Mouse (Mus musculus) hematopoietic multipotent progenitor cell, adult 10-12 weeks (in vitro differentiated cells): ENCODE data around the gene Msh5. TPM values are rescaled to one million over a fixed set of nuclear protein-coding genes. Genes with fewer than 3 reads are reported as not detected.

Experiments used
- polyA plus RNA-seq: library from polyadenylated mRNA; stranded (reverse); fragments of >175 nt; gene quantifications from 2 replicates; pipeline ENCODE4 v1.2.3, GENCODE M21; 2012; ENCODE audit warnings: low replicate concordance

Msh5 gene
- polyA plus RNA-seq, 1 experiment: 54.6 TPM

Other genes with a start within 250 kb of the Msh5 start
- 0.26 and 0.85 TPM in 2 replicates for gene Cyp21a1, start 242.2 kb downstream of the Msh5 start, polyA plus RNA-seq
- 35.1 and 41.2 TPM in 2 replicates for gene Stk19, start 209.8 kb downstream of the Msh5 start, polyA plus RNA-seq
- 64.7 and 107 TPM in 2 replicates for gene Dxo, start 209.7 kb downstream of the Msh5 start, polyA plus RNA-seq
- gene Skiv2l, start 196.5 kb downstream of the Msh5 start, polyA plus RNA-seq: 73.9 and 94.6 TPM in 2 replicates
- 110 and 113 TPM in 2 replicates for gene Nelfe, start 196.4 kb downstream of the Msh5 start, polyA plus RNA-seq
- gene Cfb, start 184.2 kb downstream of the Msh5 start, polyA plus RNA-seq: 0.42 and 1.0 TPM in 2 replicates
- gene Zbtb12, start 167.3 kb downstream of the Msh5 start, polyA plus RNA-seq: 12.3 and 13.4 TPM in 2 replicates
- gene Gm20547, start 164.7 kb downstream of the Msh5 start, polyA plus RNA-seq: 0.10 TPM in 1 of 2 replicates, not detected in the other
- 1.6 and 6.5 TPM in 2 replicates for gene C2, start 148.5 kb downstream of the Msh5 start, polyA plus RNA-seq
- 299 and 719 TPM in 2 replicates for gene Ehmt2, start 148.3 kb downstream of the Msh5 start, polyA plus RNA-seq
- not detected in 2 replicates for gene Slc44a4, start 132.3 kb downstream of the Msh5 start, polyA plus RNA-seq
- 46.6 and 61.8 TPM in 2 replicates for gene Neu1, start 115.5 kb downstream of the Msh5 start, polyA plus RNA-seq
- gene Hspa1b, start 87.5 kb downstream of the Msh5 start, polyA plus RNA-seq: 3.0 and 6.4 TPM in 2 replicates
- not detected in 2 replicates for gene Gm20481, start 76.8 kb downstream of the Msh5 start, polyA plus RNA-seq
- gene Hspa1a, start 74.6 kb downstream of the Msh5 start, polyA plus RNA-seq: 0.68 and 2.2 TPM in 2 replicates
- not detected in 2 replicates for gene Hspa1l, start 74.0 kb downstream of the Msh5 start, polyA plus RNA-seq
- 51.7 and 75.3 TPM in 2 replicates for gene Lsm2, start 64.9 kb downstream of the Msh5 start, polyA plus RNA-seq
- 768 and 1,214 TPM in 2 replicates for gene Vars, start 45.8 kb downstream of the Msh5 start, polyA plus RNA-seq
- 0.51 and 1.3 TPM in 2 replicates for gene Vwa7, start 30.2 kb downstream of the Msh5 start, polyA plus RNA-seq
- gene Sapcd1, start 18.7 kb downstream of the Msh5 start, polyA plus RNA-seq: 93.8 and 249 TPM in 2 replicates
- gene Clic1, start 3.2 kb upstream of the Msh5 start, polyA plus RNA-seq: 161 and 172 TPM in 2 replicates
- 6.4 and 6.5 TPM in 2 replicates for gene Ddah2, start 12.3 kb upstream of the Msh5 start, polyA plus RNA-seq
- gene Ly6g6c, start 18.6 kb upstream of the Msh5 start, polyA plus RNA-seq: 0.17 TPM in 1 of 2 replicates, not detected in the other
- gene Mpig6b, start 19.4 kb upstream of the Msh5 start, polyA plus RNA-seq: 0.16 and 0.42 TPM in 2 replicates
- gene Ly6g6e, start 30.2 kb upstream of the Msh5 start, polyA plus RNA-seq: not detected in 2 replicates
- gene Ly6g6d, start 31.3 kb upstream of the Msh5 start, polyA plus RNA-seq: not detected in 2 replicates
- gene Ly6g6f, start 38.9 kb upstream of the Msh5 start, polyA plus RNA-seq: not detected in 2 replicates
- 115 and 170 TPM in 2 replicates for gene Abhd16a, start 42.5 kb upstream of the Msh5 start, polyA plus RNA-seq
- not detected in 2 replicates for gene Ly6g5c, start 61.5 kb upstream of the Msh5 start, polyA plus RNA-seq
- gene Ly6g5b, start 68.7 kb upstream of the Msh5 start, polyA plus RNA-seq: 0.24 and 0.66 TPM in 2 replicates
- gene Gpank1, start 74.7 kb upstream of the Msh5 start, polyA plus RNA-seq: 76.2 and 161 TPM in 2 replicates
- 50.0 and 73.9 TPM in 2 replicates for gene Csnk2b, start 75.3 kb upstream of the Msh5 start, polyA plus RNA-seq
- 21.2 and 21.9 TPM in 2 replicates for gene D17H6S53E, start 79.6 kb upstream of the Msh5 start, polyA plus RNA-seq
- 0.18 and 0.28 TPM in 2 replicates for gene Apom, start 85.3 kb upstream of the Msh5 start, polyA plus RNA-seq
- 414 and 841 TPM in 2 replicates for gene Bag6, start 88.4 kb upstream of the Msh5 start, polyA plus RNA-seq
- 1,121 and 1,280 TPM in 2 replicates for gene Prrc2a, start 118.2 kb upstream of the Msh5 start, polyA plus RNA-seq
- gene Aif1, start 129.3 kb upstream of the Msh5 start, polyA plus RNA-seq: 7.8 and 19.1 TPM in 2 replicates
- gene Lst1, start 141.7 kb upstream of the Msh5 start, polyA plus RNA-seq: 28.4 and 125 TPM in 2 replicates
- 883 and 1,534 TPM in 2 replicates for gene Ltb, start 147.7 kb upstream of the Msh5 start, polyA plus RNA-seq
- 8.2 and 10.3 TPM in 2 replicates for gene Tnf, start 155.3 kb upstream of the Msh5 start, polyA plus RNA-seq
- gene Lta, start 158.6 kb upstream of the Msh5 start, polyA plus RNA-seq: 20.2 and 29.6 TPM in 2 replicates
- gene Gm16181, start 174.1 kb upstream of the Msh5 start, polyA plus RNA-seq: not detected in 2 replicates
- gene Atp6v1g2, start 186.9 kb upstream of the Msh5 start, polyA plus RNA-seq: 2.8 and 6.8 TPM in 2 replicates
- gene Nfkbil1, start 189.0 kb upstream of the Msh5 start, polyA plus RNA-seq: 35.2 and 66.9 TPM in 2 replicates
- gene Ddx39b, start 195.0 kb upstream of the Msh5 start, polyA plus RNA-seq: 174 and 194 TPM in 2 replicates
- 496 and 1,202 TPM in 2 replicates for gene H2-D1, start 216.0 kb upstream of the Msh5 start, polyA plus RNA-seq